Mouse (Mus musculus): Measurements from ENCODE around the gene Scgb2b17.
"Not testable (repeated sequence)": the region's sequence is repeated elsewhere in the genome, so short reads cannot be mapped to it uniquely, and the experiment has no call there.

Gene Scgb2b17

GRCm38 (mm10) chr7:33056461-33056860 lies at the start of gene Scgb2b17:
TSS of gene Scgb2b17 (minus strand) at chr7:33056561.
- DNase-seq: not testable (repeated sequence)

- DNase-seq: not testable (repeated sequence)
These were observed 6.8 kb upstream of the Scgb2b17 start, which contains the start of gene Scgb1b17 for GRCm38 (mm10) chr7:33063149-33063548. TSS of gene Scgb1b17 (plus strand) at chr7:33063449.

Measured in kidney, adult 8-10 months (tissue).